Mouse (Mus musculus) kidney, adult 8-10 months (tissue): Measurements from ENCODE around the gene Hapln2.
A peak's percentile ranks its signal among the peaks of the same experiment; 100 is the strongest.

ENCODE experiments used
- DNase-seq, 2 experiments: peaks; one replicate each; pipeline ENCODE4 v3.0.0; 2022

Gene Hapln2

DNA sequence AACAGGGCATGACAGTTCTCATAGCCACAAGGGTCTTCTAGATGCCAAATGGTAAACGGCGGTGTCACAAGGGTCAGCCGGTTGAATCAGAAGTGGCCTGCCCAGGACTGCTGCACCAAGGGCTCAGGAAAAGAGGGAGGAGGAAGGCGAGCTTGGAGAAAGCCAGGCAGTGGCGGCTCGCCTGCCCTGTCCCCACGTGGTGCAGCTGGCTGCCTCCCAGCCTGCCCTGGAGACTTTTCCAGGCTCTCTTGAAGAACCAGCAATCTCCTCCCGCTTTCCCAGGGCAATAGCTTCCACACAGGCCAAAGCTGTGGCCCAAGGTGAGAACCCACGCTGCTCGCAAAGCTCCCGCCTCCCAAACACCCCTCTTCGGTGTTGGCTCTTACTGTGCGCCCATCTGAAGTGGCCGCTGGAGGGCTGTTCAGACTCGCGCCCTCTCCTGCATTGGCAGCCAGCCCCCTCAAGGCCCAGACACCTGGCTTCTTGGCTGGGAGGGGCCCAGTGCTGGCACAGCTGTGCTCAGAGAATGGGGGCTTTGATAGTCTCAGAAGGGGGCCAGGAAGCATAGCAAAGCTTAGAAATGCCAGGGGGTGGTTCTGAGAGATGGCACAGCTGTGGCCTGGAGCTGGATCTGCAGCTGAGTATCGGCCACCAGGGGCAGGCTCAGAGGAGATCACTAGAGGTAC is 24.9 kb downstream of the Hapln2 start:
- DNase-seq: no peak

- no peak for DNase-seq
These were observed 26.4 kb downstream of the Hapln2 start for GRCm38 (mm10) chr3:88000816-88001595.

- DNase-seq: no peak
These were observed 27.2 kb downstream of the Hapln2 start, which contains the start of gene Bcan for GRCm38 (mm10) chr3:88000181-88000580. Gene Bcan (minus strand): TSS chr3:88000230.

GRCm38 (mm10) chr3:87999243-87999895 is 28.0 kb downstream of the Hapln2 start:
- DNase-seq: no peak

- no peak for DNase-seq
These were observed 28.6 kb downstream of the Hapln2 start for GRCm38 (mm10) chr3:87998747-87999146.

DNA sequence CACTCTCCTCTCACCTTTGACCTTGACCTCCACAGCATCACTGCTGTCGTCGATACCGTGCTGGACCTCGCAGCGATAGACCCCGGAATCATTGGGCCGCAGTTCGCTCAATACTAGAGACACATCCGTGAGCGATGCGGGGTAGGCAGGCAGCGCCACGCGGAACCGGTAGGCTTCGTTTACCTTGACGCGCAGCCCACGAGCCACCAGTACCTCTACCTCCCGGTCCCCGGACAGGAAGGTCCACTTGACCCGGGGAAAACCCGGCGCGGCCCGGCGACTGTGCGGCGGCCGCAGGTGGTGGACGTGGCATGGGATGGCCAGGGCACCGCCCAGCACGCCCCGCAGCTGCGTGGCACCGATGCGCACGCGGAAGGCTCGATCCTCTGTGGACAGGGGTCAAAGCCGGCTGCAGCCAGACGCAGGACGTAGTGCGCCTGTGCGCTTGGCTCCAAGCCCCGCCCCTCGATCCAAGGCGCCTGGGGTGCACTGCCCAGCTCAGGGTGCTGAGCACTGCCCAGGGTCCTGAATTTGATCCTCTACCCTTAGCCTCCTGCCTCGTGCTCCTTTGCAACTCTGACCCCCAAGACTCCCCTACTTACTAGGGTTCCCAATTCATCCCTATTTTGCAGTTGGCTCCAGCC is 30.3 kb downstream of the Hapln2 start:
- peak in 1 of 2 experiments; percentile 22 for DNase-seq

DNA sequence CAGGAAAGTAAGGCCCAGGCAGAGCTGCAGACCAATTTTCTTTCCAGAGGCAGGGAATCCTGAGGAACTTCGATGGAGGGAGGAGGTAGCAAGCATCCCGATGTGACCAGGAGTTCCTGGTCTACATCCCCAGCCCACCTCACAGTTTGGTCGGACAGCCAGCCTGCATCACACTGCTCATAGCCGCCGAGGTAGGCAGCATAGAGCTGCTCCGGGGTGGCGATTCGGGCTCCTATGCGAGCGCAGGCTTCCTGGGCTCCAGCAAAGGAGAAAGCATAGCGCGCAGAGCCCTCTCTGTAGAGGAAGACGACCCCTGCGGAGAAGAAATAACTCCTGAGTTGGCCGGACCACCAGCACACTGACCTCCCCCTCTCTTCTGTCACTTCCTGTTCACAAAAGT is 31.0 kb downstream of the Hapln2 start:
- no peak for DNase-seq

- no peak for DNase-seq
These were observed 32.1 kb downstream of the Hapln2 start for GRCm38 (mm10) chr3:87995331-87995730.

DNA sequence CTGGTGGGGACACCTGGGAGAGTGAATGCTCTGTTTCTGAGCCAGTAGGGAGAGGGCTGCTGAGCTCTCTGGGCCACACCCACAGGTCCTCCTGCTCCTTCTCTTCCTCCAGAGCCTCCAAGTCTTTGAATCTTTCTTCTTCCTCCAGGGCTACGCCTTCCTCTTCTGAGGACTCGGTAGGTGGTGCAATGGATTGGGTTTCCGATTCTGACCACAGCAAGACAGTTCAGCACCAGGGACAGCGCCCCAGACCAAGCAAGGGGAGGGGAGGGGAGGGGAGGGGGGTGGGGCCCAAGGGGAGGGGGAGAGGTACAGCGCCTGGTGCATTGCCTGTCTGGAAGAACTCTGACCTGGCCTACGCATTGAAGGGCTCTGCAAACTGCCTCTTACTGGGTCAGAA is 33.9 kb downstream of the Hapln2 start:
- no peak for DNase-seq

- DNase-seq: no peak
These were observed 37.4 kb downstream of the Hapln2 start for GRCm38 (mm10) chr3:87989935-87990334.

DNA sequence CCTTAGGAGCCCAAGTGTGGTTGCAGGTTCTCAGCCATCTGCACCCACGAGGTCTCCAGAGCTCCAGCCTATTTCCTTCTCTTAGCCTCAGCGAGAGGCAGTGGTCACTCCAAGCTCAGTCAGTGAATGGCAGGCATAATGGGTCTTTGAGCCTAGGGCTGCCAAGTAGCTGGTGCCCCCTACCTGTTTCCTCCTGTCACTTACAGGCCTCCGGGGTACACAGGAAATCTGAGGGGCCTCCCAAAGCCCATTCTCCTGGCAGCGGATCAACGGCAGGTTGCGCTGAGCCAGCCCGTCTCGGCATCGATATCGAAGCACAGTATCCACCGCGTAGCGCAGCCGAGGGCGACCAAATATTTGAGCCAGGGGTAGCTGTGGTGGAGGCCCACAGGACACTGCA is 39.3 kb downstream of the Hapln2 start:
- DNase-seq: no peak

DNA sequence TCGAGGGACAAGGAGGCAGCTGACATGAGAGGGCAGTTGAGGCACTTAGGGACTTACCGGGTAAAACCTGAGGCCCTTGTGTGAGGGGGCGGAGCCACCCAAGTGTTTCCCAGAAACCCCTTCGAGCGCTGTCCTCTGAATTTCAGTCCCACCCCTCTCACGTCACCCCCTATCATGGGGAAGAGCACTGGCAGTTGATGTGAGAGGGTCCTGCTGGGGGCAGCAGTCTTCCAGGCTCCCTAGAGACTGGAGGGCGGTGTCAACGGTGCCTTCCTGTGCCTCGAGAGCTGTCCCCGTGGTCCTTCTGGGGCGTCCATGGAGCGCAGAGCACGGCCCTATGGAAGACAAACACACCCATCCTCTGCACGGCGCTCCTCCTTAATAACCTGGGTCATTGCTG is 39.8 kb downstream of the Hapln2 start:
- DNase-seq: no peak

DNA sequence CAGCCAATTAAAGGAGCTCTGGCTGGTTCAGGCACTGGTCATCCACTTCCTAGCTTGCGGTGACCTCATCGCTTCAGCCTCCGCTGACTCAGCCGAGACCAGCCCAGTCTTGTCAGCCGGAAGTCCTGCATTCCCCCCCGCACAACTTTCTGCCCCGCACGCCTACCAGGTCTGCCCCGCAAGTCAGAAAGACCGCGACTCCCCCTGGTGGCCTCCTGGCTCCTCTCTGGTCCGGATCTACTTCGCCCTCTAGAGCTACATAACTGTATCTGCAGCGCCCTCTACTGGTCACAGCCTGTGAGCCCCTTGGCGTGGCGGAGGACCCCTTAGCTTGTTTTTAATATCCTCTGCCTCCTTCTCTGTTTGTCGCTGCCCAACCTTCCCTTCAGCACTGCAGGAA is 40.5 kb downstream of the Hapln2 start:
- peak; percentile 90 to 96 for DNase-seq

DNA sequence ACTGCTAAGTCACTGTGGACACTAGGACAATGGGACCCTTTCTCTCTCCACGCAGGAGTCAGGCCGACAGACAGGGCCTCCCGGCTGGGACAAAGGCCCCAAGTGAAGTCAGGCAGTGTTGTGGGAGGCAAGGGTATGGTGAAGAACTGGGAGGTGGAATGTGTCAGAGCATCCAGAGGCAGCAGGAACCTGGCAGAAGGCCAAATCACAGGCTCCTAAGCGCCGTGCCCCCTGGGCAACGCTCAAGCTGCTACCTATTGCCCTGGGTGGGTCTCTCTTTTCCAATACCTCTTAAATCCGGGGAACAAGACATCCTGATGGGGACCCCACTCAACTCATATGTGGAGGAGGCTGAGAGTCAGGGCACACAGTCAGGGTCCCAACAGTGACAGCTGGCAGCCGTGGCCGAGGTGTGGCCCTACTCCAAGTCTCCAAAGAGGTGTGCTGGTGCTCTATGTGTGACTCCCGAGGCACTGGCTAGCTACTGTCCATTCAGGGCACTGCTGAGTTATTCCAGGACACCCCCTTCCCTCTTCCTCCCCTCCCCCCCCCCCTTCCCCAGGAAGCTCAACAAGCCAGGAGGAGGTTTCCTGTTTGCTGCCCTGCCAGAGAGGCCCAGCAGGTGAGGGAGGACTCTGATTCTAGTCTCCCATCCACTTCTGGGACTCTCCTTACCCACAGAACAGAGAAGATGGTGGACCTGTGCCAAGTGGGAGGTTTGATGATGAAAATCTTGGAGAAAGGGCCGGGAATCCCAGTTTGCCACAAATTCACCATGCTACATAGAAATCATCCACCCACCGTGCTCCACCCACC is 41.7 kb downstream of the Hapln2 start:
- DNase-seq: no peak

- no peak for DNase-seq
These were observed 43.3 kb downstream of the Hapln2 start for GRCm38 (mm10) chr3:87984094-87984493.

DNA sequence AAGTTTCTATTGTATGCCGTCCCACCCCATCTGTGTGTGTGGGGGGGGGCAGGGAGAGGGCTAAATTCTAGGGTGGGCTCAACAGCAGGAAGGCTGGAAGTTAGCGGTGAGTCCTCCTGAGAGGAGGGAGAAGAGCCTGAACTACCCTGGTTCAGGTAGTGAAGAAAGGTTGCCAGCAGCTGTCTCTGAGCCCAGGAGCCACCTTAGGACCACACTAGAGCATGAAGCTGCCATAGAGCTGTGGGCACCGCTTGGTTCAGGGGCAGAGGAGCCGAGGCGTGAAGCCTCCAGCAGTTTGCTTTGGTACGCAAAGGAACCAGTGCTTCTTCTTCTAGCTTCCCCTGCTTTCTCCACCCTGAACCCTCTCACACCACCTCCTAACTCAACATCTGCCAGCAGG is 43.8 kb downstream of the Hapln2 start:
- DNase-seq: no peak

DNA sequence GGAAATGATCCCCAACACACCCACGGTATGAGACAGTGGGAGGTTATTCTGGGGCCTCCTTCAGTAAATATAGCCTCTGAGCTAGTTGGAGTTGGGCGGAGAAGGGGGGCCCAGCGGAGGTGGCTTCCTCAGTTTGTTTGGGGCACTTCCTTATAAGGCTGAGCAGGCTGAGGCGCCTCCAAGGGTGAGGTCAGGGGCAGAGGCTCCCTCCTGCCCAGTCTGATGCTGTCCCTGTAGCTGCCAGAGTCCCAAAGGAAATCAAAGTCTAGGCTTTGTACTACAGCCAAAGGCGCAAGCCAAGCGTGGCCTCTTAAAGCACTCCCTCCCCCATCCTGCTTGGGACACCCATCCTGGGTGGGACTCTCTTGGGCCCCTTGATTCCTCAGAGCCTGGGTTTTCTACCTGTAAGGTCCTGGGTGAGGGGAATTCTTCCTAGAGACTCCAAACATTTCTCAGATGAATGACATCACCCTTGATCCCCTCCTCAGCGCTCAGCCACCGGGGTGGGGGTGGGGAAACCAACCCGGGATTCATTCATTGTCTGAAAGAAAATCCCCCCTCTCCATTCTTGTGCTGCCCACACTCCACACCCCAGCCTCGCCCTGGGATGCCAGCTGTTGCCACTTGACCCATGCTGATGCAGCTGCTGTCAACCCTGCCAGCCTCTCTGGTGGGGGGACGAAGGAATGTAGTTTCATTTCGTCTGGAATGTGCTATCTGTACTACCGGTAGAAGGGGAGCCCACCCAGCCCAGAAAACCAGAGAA is 44.4 kb downstream of the Hapln2 start:
- peak; percentile 52 to 70 for DNase-seq

DNA sequence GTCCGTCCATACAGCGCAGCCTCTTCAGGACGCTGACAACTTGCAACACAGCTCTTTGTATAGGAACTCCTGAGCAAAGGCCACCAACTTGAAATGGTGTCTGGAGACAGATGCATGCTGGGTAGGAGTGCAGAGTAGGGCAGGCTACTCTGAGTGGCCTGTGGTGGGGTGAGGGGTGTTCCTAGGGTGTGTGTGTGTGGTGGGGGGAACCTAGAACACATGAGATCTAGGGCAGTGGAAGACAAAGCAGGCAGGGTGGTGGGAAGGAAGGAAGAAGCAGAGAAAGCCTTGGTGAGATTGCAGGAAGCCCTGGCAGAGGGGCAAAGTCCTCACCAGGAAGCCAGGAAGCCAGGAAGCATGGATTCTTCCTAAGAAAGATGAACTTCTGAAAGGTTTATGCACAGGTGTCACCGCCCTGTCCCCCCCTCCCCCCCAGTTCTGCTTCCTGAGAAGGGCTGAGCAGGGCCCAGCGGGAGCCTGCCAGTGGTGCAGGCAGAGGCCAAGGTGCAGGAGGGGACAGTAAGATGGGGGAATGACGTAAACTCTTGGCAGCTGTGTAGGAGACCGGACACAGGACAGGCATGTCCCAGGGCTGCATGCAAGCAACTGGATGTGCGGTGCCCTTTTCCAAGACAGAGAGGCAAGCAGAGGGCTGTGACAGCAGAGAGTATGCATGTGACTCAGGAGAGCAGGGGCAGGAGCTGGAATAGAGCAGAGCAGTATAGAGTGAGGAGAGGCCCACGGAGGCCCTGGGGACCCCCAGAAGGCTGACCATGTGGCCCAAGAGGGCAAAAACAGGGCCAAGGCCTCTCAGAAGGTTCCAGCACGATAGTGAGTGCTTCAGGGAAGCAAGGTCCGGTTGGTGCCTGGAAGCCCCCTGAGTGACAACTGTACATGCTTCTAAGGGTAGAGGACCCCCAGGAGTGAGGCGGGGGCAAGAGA is 45.2 kb downstream of the Hapln2 start:
- peak; percentile 52 to 65 for DNase-seq

DNA sequence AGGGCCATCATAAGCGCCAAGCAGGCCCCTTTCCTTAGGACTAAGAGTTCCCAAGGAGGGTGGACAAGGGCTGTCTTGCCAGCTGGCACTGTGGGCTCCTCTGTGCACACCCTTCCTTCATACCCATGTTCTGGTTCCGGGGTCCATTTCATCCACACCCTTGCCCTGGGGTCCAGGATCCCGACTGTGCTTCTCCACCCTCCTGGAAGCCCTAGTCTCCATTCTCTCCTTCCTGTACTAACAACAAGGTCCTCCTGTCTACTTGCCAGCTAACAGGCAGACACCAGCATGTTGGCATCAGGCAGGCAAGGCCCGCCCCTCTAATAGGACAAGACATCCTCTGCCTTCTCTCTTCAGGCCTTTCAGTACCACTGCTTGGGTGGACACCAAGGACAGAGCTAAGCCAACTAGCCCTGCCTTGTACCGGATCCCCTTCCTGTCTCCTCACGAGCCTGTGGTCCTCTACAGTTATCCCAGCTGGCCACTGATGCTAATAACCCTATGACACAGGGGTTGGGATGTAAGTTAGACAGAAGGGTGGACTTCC is 46.1 kb downstream of the Hapln2 start:
- no peak for DNase-seq

DNA sequence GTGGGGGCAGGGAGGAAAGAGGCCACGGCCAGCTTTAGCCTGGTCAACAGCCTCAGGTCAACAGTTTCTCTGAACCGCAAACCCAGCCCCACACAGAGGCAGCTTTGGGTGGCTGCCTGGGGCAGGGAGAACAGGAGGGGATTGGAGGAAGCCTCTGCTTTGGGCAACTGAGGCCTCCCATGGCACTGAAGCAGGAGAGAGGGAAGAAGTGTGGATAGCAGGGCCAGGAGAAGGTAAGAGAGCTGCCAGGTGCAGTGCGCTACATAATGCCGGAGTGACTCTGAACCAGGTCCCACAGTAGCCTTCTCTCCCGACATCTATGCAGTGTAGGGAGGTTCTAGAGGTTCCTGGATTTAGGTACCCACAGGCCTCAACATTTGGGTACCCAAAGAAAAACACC is 46.7 kb downstream of the Hapln2 start:
- DNase-seq: no peak
